Mouse (Mus musculus) right cerebral cortex, postnatal 36 days (tissue): ENCODE data around the gene Mrpl9.

Source experiments
- DNase-seq, 2 experiments: peaks; one replicate each; pipeline ENCODE4 v3.0.0; 2022; ENCODE audit warnings: low spot score in 2 of 2, mixed read lengths in 1 of 2

The Mrpl9 gene

DNA sequence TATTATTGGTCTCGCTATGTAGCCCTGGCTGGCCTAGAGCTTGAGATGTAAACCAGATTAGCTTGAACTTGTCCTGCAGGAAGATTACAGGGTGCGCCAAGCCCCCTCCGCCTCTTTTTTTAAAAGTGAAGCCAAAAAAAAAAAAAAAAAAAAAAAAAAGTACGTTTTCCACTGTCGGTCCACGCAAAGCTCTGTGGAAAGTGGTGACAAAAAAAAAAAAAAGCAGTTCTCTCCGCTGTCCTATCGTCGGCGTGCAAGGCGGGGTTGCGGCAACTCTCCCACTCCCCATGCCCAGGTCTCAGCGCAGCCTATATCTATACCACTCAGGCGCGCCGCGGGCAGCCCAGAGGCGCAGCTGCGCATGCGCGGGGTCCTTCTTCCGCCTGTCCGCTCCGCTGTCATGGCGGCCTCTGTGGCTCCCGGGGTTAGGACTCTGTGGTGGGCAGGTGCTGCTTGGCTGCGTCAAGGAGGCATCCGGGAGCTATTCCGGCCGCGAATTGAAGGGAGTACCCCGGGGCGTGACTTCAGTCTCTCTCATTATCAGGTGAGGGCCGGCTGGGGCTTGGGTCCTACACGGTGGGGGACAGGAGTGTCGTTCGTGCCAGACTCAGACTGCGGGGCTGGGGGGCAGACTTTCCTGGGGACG lies at the start of gene Mrpl9:
TSS of gene Mrpl9 (plus strand) at position 368 of the 646 bp plus-strand sequence.
- DNase-seq, result peak; percentile 91

DNA sequence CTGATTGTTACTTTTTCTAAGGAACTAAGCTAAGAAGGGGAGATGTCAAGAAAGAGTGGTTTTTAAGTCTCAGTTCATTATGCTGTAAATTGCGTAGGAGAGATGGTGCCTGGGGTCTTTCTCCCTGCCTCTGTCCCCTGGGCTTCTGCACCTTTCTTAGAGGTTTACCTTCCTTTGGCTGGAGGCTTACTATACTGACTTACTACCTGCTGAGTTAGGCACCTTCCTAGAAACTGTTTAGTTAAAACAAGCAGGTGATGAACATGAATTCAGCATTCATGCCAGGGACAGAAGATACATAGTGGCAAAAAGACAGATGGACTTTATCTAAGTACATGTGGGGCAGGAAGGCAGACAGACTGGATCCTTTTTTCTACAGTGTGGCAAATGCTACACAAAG lies 46.8 kb upstream of the Mrpl9 start:
- DNase-seq, result no peak

DNA sequence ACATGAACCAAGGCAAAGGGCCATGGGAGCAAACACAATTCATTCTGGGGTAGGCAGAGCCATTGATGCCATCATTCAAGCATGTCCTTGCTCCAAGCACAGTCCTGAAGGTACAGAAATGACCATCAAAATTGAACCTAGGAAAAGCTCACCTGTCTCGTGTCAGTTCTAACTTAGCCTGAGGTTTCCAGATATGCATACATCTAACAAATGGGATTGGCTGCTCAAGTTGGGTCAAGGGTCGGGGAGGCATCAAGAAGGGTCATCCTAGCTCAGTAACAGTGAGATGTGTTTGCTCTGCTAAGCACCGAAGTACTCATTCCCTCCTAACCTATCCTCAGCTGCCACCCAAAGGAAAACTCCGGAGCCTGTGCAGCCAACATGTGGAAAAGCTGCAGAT lies 46.3 kb upstream of the Mrpl9 start:
- no peak for DNase-seq

DNA sequence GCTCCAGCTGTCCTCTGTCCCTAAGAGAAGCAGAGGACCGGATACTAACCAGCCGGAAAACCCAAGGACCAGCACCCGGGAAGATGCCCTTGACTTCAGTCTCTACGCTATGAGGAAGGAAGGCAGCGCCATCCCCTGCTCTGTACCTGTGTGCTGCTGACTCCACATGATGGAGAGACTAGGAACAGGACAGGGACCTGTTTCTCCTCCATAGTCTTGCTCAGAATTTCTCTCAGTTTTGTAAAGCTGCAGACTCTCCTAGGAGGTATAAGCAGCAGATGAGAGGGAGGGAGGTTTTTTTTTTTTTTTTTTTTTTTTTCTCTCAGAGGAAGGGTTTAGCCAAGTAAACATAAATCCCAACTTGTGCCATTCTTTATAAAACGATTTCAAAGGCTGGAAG lies 44.9 kb upstream of the Mrpl9 start, which contains the start of gene Lingo4:
TSS of gene Lingo4 (plus strand) at position 301 of the 400 bp plus-strand sequence.
- DNase-seq, result no peak

DNA sequence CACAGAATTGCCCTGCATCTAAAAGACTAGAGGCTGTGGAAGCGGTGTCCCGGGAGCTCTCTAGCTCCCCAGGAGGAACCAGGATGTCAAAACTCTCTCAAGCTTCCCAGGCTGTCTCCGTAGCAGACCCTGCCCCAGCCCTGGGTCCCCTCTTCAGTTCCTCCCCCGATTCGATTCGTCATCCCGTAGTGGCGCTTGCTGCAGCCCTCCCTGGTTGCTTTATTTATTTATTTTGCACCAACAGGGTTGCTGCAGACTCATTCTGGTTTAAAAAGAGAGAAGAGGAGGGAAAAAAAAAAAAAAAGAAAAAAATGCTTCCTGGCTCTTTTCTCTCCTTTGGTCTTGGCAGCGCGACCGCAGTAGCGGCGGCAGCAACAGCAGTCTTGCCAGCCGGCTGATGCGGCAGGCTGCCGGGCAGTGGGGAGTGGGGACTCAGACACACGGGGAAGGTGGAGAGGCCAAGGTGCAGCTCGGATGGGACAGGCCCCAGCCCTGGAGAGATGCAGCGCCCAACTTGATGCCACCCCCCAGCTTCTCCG lies 44.1 kb upstream of the Mrpl9 start:
- DNase-seq, result no peak

DNA sequence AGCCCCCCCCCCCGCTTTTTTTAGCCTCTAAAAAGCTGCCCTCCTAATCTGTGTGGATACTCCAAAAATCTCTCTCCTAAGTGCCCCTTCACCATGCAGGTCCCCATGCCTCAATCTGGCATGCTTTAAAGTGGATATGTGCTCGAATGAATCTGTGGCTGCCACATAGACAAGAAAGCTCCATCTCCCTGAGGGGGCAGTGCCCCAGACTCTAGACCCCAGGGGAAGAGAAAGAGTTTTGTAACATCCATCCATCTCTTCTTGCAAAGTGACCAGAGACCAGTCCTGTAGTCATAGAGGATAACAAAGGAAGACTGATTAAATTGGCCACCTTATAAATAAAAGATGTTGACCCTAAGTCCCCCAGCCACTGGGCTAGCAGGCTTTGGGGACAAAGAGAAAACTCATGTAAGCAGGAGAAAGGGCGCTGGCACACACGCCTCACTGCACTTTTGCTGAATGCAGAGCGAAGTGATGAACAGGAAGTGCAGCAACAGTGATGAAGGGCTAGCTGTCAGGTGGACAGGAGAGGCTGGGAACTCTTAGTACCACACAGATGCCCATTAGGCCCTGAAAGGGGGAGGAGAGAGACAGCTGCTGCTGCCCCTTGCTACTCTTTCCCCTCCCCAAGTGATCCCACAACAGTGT lies 43.3 kb upstream of the Mrpl9 start:
- no peak for DNase-seq

DNA sequence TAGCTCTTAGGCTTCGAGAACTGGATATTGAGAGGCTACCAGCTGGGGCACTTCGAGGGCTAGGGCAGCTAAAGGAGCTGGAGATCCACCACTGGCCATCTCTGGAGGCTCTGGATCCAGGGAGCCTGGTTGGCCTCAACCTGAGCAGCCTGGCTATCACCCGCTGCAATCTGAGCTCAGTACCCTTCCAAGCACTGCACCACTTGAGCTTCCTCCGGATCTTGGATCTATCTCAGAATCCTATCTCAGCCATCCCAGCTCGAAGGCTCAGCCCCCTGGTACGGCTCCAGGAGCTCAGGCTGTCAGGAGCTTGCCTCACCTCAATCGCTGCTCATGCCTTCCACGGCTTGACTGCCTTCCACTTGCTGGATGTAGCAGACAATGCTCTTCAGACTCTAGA lies 40.7 kb upstream of the Mrpl9 start:
- no peak for DNase-seq

DNA sequence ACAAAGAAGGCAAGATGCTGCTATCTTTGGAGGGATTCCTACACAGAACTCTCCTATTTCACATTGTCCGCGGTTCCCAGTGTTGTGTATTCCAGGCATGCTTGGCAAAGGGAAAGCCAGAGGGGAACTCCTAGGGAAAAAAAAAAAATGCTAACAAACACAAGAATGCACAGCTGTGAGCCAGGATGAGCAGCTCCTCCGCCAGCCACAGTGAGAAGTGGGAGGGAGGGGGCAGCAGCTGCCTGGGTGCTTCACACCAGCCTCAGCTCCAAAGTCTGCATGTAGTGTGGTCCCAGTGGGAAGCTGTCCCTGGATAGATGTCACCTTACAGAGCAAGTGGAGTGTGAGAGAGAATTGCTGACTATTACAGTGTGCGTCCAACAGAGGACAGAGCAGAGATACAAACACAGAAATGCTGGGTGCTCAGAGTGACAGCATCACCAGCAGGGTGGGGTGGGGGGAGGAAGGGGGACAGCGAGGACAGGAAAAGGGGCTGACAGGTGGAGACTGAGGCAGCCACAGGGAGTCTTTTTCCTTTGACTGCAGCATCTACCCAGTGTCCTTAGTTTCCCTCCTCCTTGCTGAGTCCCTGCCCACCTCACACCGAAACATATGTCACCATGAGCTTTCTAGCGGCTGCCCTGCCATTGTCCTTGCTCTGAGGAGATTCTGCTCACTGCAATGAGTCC lies 38.6 kb upstream of the Mrpl9 start:
- DNase-seq, result peak; percentile 57 to 73

DNA sequence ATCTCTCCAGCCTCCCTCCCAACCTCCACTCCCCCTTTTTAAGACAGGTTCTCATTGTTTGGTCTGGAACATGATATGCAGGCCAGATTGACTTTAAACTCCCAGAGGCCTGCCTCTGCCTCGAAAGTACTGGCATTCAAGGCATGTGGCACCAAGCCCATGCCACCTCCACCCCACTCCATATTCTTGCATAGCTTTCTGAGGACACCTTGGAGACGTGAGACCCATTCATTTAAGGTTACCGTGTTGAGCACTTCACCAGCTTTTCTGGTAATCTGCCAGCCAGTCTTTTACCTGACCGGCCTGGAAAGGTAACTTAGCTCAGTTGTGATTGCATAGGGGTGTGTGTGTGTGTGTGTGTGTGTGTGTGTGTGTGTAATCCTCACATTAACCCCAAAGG lies 37.6 kb upstream of the Mrpl9 start:
- no peak for DNase-seq

DNA sequence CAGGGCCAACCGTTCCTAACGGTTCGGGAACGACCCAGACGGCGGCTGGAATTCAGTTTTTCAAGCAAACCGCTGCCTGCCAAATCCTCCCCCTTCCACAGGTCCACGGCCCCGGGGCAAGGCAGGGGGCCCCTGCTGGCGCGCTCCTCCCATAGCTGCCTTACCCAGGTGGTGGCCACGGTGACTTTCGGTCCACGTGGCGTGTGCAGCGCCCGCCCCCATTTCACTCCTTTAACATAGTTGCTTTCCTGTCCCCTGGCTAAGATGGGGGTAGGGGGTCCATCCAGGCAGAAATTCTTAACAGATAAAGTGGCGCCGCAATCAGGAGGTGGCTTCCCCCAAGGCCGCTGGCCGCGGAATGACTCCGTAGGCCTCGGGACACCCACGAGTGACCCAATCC lies 30.6 kb upstream of the Mrpl9 start:
- no peak for DNase-seq

DNA sequence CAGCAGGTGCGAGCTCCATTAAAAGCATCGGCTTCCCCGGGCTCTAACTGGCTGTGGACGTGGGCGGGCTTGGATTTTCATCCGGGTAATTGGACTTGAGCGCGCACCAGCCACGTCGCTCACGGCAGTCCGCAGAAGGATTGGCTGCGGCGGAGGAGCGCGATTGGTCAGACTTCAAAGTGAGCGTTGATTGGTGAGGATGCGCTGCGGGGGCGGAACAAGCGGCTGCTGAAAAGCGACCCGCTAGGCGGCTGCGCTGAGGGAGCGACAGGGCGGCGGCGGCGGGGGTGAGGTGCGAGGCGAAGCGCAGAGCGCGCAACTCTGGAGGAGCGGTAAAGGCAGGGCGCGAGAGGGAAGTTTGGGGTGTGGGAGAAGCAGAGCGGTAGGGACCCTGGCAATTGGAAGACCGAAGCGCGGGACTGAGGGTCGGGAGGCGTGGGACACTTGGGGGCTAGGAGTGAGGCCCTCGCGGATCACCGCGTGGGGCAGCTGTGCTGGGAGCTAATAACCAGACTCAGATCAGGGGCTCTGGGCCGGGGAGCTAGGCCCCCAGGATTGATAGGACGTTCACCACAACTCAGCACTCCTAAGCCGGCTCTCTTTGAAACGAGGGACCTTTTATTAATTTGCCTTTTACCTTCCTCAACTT lies 30.0 kb upstream of the Mrpl9 start, which contains the start of gene Tdrkh:
TSS of gene Tdrkh (plus strand) at position 243 of the 649 bp plus-strand sequence.
- peak; percentile 98 to 99 for DNase-seq

DNA sequence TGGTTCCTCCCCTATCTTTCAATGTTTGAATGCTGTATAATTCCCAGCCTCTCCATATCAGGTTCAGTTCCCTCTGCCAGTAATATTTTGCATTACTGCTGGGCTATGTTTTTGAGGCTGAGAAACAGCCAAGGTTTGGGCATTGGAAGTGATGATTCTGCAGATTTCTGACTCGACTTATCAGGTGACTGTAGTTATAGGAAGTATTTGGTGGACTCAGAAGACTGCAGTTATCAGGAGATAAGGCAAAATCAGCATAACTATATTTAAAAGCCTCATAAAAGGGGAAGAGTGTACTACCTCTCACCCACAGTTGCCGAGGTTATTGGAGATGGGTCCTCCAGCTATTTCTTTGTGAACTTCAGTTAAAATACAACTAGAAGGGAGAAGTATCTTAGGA lies 12.1 kb upstream of the Mrpl9 start:
- DNase-seq, result no peak

DNA sequence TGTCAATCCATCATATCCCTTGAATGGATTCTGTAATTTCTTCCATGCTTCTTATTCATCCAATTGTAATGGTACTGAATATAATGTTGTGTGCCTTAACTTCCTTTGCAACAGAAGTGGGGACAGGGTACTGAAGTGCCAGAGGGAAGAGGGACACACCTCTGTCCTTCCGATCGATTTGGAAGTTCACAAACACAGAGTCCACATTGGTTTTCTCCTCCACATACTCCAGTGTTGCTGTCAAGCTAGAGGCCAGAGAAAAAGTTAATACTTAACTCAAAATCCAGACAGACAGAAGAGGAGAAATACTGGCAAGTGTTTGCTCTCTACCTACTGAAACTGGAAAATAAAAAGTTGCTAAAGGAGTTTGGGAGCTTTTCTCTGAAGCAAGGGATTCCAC lies 8.8 kb upstream of the Mrpl9 start:
- DNase-seq, result no peak

DNA sequence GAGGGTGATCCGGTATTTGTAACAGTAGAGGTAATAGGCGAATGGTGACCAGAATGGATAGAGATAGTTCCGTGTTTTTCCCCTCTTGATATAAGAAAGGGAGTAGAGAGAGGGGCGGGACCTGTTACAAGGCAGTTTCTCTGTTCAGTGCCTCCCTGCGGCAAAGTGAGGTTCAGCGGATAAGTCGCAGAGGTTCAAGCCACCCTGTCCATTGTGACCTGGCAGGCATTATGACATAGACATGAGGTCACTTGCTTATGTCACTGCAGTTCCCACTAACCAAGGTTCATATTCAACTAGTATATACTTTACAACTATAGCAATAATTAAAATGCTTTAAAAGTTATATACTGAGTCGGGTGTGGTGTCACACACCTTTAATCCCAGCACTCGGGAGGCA lies 6.7 kb upstream of the Mrpl9 start:
- DNase-seq, result no peak

DNA sequence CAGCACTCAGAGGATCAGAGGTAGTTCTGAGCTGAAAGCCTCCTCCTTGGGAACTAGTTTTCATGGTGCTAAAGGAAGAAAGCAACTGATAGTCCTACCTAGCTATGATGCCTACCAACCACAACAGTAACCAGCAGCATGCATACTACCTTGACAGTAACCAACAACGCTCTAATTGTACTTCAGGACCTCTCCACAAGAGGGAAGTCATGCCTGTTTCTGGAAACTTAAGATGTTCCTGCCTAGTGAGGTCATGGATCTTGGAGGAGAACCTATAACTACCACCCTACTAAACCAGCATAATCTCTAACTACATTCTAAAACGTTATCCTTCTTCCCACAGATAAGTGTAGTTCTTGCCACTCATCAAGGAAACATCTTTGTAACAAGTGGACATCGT lies 1.9 kb upstream of the Mrpl9 start:
- no peak for DNase-seq

DNA sequence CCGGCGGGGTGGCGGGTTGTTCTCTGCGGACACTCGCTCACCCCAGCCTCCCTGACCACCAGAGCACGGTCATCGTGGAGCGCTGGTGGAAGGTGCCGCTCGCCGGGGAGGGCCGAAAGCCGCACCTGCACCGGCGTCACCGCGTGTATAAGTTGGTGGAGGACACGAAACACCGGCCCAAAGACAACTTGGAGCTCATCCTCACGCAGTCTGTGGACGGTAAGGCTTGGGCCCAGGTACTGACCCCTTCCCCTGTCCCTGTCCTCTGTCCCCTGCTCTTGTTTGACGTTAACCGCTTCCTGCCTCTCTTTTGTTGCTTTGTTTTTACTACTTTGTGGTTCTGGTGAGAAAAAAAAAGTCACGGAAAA lies 463 bp downstream of the Mrpl9 start, which contains the start of gene Oaz3:
TSS of gene Oaz3 (minus strand) at position 319 of the 368 bp plus-strand sequence.
- peak in 1 of 2 experiments; percentile 12 for DNase-seq

DNA sequence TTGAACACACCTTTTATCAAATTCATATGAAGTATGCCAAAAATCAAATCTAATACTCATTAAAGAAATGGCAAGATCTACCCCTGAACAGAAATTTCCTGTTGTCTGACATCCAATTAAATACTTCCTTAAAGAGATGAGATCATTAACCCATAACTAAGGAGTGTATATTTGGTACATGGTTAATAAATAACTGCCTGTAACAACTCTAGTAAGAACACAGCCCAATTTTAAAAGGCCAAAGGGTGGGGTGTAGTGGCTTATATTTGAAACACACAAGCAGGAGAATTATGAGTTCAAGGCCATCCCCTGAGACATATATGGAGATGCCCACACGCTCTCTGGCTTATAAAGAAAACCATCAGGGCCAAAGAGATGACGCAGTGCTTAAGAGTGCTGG lies 6.3 kb downstream of the Mrpl9 start:
- no peak for DNase-seq

DNA sequence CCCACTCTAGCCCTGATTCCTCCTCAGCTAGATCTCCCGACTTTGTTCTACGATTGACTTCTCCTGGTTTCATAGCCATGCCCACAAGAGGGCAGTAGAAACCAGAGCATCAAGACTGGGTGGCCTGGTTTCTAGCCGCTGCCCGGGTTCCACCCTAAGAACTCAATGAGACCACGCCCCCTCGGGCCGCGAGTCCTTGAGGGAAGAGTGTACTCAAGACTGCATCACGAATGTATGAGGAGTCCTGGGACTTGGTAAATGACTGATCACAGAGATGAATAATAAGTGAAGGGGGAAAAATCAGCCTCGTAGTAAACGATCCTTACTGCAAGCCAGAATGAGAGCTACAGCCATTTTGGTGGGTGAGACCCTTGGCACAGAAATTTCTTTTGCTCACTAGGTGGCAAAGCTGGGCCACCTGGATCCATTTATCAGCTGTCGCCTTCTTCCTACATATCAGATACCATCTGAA lies 13.4 kb downstream of the Mrpl9 start:
- peak; percentile 64 to 77 for DNase-seq

DNA sequence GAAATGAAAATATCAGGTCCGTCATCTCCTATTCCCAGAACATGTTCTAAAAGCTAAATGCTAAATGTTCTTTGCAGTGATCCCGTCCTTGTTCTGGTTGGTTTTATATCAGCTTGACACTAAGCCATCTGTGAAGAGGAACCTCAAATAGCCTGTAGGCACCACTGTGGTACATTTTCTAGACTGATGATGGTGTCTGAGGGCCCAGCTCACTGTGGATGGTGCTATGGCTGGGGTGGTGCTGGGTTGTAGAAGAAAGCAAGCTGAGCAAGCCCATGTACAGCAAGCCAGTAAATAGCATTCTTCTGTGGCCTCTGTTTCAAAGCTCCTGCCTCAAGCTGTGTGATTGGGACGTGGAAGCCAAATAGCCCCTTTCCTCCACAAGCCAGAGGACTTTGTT lies 13.9 kb downstream of the Mrpl9 start:
- no peak for DNase-seq

DNA sequence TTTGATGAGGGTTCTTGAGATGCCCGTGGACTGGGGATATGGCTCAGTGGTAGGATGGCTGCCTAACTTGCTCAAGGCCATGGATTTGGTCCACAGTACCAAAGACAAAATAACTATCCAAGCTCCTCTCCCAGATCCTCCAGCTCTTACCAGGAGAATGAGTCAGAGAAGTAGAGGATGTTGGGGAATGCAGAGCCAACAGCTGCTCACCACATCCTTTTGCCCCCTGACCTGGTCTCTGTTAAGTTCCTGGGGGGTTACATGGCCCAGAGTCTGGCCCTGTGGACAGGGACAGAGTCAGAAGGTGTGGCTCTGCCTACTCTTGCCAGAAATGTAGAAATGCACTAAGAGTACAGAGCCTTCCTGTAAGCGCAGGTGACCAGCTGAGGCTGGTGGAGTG lies 16.7 kb downstream of the Mrpl9 start:
- DNase-seq, result no peak

DNA sequence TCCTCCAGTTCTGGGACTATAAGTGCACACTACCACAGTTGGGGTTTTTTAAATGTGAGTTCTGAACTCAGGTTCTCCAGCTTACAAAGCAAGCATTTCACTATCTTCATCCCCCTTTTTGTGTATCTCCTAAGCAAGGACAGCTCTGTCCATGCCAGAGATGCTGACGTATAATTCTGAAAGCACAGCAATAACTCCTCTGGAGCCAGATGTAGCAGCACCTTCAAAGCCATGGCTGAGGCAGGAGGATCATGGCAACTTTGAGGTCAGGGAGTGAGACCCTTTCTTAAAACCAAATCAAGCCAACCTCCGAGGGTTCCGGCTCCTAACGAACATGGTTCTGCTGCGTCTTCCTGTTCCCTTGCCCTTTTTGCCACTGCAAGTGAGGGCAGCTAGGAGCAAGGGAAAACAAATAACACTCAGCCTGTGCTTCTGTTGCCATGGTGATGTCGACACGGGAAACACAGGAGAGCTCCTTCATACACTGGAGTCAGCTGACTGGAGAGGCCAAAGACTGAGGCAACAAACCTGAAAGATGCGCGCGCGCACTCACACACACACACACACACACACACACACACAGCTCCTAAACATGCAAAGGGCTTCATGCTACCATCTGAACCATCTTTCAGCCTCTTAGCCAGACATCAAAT lies 20.9 kb downstream of the Mrpl9 start:
- DNase-seq, result no peak
